Mouse (Mus musculus): Measurements from ENCODE around the gene Map2.

- TF ChIP-seq CTCF (IDR thresholded peaks at IDR 0.05; ENCODE audit: control insufficient read depth, insufficient read depth, low read length) (no peak), POLR2A (IDR thresholded peaks at IDR 0.05; ENCODE audit: borderline replicate concordance, control insufficient read depth, low read depth, low read length) (no peak)
Observed at GRCm38 (mm10) chr1:66364386-66364785, 189.3 kb downstream of the Map2 start.
